Mouse (Mus musculus) cortical plate, adult 2 months (tissue): ENCODE data around the gene Mob3a. TPM values are rescaled to one million over a fixed set of nuclear protein-coding genes. Genes with fewer than 3 reads are reported as not detected.

Experiments used
- H3K27ac ChIP-seq: fragments of 200-500 bp; 2 replicates; pipeline ENCODE4 v1.5.1; 2012; ENCODE audit warnings: low read length, control low read depth, inconsistent platforms; ENCODE audit not compliant: insufficient read depth
- H3K4me1 ChIP-seq: fragments of 200-500 bp; 2 replicates; pipeline ENCODE4 v1.6.1; 2011; ENCODE audit warnings: low read length; ENCODE audit not compliant: control insufficient read depth, insufficient read depth
- H3K4me3 ChIP-seq: fragments of 200-500 bp; 2 replicates; pipeline ENCODE4 v1.5.1; 2011; ENCODE audit warnings: mild to moderate bottlenecking, low read length, control low read depth; ENCODE audit not compliant: insufficient read depth
- CTCF ChIP-seq: fragments of 200-500 bp; IDR thresholded peaks from 2 replicates; pipeline ENCODE4 v1.5.1; 2011; ENCODE audit warnings: mild to moderate bottlenecking, control low read depth, low read length; ENCODE audit not compliant: insufficient read depth; ENCODE audit errors: extremely low read depth
- POLR2A ChIP-seq: fragments of 200-500 bp; IDR thresholded peaks from 2 replicates; pipeline ENCODE4 v1.6.1; 2011; ENCODE audit warnings: mild to moderate bottlenecking, low read length, control low read depth; ENCODE audit not compliant: insufficient read depth; ENCODE audit errors: extremely low read depth
- polyA plus RNA-seq: library from polyadenylated mRNA; depleted of rRNA; stranded (reverse); fragments of >200 nt; gene quantifications from 2 replicates; pipeline ENCODE4 v1.2.3, GENCODE M21; 2012

Mob3a gene
- polyA plus RNA-seq, 1 experiment: 9.4 TPM

DNA sequence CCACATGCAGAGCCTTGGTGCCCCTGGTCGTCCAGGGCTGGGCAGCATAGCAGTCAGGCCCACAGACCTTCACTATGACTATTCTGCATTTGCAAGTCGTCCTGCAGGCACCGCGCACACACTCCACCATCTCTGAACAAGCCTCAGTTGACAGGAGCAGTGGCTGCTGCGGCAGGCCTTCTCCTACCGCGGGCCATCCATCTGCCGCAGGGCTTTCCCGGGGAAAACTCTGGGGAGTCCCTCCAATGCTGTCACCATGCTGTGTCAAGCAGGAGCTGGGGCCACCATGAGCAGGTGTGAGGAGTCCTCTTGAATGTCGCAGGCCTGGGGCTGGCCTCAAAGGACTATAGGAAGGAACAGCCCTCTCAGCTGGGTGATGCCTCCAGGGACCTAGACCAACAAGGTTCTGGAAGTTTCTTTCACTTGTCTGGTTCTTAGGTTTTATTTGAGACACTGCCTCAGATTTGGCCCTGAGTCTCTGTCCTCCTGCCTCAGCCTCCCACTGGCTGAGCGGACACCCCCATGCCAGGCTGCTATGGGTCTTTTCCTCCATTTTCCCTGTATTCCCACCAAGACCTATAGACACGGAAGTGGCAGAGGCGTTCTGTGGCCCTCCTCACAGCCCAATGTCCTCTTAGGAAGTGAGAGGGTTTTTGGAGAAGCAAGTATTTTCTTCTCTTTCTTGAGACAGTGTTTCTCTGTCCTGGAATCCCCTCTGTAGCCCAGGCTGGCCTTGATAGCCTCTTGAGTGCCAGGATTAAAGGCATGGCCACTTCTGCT lies 7.4 kb downstream of the Mob3a start:
- TF ChIP-seq POLR2A: no peak
- no peak for TF ChIP-seq CTCF
- no peak overlapping the region for H3K27ac ChIP-seq
- H3K4me1 ChIP-seq: no peaks in the 10 kb centered on the region
- H3K4me3 ChIP-seq: no peak overlapping the region

DNA sequence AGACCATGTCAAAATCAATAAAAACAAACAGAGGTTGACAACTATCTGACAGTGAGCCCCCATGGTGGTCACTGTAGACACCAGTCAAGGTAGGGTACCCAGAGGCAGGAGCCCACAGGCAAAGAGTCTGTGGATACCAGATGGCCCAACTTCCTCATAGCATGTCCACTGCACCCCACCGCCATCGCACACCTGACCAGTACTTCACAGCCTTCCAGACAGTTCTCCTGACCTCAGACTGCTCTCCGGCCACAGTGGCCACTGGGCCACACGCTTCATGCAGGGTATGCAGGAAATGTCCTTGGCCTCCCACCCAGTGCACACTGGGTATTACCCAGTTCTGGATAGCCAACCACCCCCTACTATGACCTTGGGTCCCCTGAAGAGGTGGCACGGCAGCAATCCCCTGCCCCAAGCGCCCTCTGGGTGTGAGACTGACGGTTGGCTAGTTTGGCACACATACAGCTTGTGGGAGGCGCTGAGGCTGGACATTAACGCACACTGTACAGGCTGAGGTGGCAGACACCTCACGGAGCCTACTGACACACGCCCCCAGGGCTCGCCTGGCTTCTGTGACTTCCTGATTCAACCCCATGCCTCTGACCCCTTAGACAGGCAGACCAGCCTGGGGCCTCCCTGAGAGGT lies 8.3 kb downstream of the Mob3a start:
- TF ChIP-seq CTCF (no peak), POLR2A (no peak)
- H3K27ac ChIP-seq: 0 out of 2 replicates have a peak overlapping the region, but pooled peaks have one; percentile 42
- H3K4me1 ChIP-seq: no peaks in the 10 kb centered on the region
- H3K4me3 ChIP-seq: no peak overlapping the region

DNA sequence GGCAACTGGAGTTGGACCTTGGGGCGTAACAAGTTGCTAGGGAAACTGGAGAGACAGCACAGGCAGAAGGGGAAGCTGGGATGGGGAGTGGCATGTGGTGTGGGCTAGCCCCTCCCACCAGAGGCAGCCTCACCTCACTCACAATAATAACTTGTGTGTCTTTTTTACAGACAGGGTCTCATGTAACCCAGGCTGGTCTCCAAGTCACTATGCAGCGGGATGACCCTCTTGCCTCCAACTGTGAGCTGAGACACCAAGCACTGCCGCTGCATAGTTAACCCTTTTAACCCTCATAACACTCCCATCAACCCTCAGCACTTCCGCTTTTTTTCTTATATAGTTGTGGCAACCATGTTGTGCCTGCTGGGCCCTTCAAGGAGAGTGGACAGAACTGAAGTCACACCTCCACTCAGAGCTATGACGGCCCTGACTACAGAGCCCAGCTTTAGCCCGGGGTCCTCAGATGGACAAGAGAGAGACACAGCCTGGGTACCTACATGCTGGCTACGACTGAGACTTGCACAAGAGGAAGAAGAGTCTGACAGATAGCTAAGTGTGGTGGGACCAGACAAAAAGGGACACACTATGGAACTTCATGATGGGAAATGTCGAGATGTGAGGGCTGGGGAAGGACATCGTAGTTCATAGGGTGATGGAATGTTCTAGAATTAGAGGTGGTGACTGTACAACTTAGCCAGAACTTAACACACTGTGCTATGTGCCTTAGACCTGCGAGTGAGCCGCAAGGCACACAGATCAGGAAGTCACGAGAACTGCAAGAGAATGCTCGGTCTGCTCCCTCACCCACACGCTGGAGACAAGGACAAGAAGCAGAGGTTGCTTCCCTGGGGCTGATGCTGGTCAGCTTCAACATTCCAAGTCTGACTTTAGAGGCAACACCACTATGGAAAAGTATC lies 9.3 kb downstream of the Mob3a start:
- Histone ChIP-seq H3K4me1 (no peaks in the 10 kb centered on the region), H3K27ac (no peak overlapping the region), H3K4me3 (no peak overlapping the region)
- no peak for TF ChIP-seq POLR2A
- no peak for TF ChIP-seq CTCF

DNA sequence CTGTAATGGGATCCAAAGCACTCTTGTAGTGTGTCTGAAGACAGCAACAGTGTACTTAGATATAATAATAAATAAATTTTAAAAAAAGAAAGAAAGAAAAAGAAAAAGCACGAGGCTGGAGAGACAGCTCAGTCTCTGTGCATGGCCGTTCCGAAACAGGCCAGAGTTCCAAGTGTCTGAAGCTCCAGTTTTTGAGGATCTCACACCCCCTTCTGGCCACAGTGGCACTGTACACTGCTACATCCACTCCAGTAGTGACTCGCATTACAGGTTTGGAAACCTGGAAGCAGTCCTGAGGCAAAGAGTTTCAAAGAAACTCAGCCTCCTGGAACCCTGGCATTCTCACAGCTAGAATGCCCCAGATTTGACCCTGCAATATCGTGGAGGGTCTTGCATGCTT lies 13.9 kb downstream of the Mob3a start:
- TF ChIP-seq POLR2A (no peak), CTCF (peak; percentile 71)
- Histone ChIP-seq H3K27ac (no peak overlapping the region), H3K4me1 (no peaks in the 10 kb centered on the region), H3K4me3 (no peak overlapping the region)

DNA sequence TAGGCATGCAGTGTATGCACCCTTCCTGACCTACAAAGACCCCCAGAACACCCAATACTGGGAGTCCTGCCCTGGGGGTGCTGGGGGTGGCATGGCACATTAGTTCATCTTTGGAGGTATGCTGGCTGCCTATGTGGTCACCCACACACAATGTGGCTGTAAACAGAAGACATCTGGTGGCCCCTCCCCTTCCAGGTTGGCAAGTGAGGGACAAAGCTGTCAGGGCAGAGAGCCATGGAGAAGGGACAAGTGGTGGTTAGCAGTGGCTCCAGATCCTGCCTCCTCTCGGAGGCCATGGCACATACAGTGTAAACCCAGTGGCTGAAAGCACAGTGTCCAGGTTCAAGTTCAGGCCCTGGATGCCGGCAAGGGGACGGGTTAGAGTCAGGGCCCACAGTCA lies 15.2 kb downstream of the Mob3a start:
- TF ChIP-seq POLR2A (no peak), CTCF (no peak)
- H3K4me1 ChIP-seq: no peaks in the 10 kb centered on the region
- H3K4me3 ChIP-seq: no peak overlapping the region
- no peak overlapping the region for H3K27ac ChIP-seq

DNA sequence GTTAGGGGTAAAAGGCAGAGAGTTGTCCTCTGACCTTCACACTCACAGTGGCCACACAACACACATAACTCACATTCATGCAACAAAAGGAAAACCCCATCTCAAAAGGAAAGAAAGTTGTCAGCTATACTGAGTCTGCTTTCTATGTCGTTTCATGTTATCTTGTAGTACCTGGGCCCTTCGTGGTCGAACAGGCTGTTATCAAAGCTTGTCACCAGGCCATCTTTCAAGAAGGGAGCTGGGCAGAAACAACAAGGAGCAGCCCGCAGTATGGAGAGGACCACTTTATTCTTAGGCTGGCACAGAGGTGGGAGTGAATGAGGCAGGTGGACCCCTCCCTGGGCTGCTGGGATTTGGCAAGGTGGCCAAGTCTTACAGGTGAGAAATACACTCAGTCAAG lies 16.8 kb downstream of the Mob3a start:
- TF ChIP-seq POLR2A (no peak), CTCF (no peak)
- H3K27ac ChIP-seq: no peak overlapping the region
- no peak overlapping the region for H3K4me3 ChIP-seq
- H3K4me1 ChIP-seq: no peaks in the 10 kb centered on the region

DNA sequence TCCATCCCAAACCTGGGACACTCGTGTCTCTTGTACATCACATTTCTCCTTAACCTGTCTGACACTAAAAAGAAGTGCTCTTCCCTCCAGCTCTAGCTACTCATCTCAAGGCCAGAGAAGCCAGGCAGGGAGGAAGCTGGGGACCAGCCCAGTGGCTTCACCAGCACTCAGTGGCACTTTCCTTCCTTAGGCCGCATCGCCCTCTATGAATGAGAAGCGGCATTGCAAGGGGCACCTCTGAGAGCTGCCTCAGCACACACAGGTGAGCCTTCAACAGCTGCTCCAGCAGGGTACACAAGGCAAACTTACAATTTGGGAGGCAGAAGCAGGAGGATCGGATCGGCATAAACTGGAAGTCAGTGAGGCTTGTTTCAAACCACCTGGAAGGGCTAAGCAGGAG lies 17.6 kb downstream of the Mob3a start:
- Histone ChIP-seq H3K4me1 (no peaks in the 10 kb centered on the region), H3K4me3 (no peak overlapping the region), H3K27ac (no peak overlapping the region)
- no peak for TF ChIP-seq POLR2A
- peak; percentile 74 for TF ChIP-seq CTCF

DNA sequence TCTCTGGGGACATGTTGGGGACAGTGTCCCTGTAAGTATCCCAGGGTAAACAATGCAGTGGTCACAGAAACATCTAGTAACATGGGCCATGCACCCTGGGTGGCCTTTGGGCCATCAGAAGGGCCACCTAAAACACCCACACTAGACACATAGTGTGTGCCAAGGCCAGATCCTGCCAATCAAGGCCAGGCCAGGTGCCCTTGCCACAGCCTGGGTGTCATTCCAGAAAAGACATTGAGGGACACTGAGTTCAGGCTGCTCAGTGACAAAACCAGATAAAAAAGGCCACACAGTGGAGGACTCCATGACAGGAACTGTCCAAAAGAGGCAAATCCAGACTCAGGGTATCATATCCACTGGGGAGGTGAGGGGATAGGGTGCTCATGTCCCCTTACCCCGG lies 18.1 kb downstream of the Mob3a start:
- no peak overlapping the region for H3K27ac ChIP-seq
- H3K4me3 ChIP-seq: no peak overlapping the region
- no peaks in the 10 kb centered on the region for H3K4me1 ChIP-seq
- TF ChIP-seq CTCF: no peak

DNA sequence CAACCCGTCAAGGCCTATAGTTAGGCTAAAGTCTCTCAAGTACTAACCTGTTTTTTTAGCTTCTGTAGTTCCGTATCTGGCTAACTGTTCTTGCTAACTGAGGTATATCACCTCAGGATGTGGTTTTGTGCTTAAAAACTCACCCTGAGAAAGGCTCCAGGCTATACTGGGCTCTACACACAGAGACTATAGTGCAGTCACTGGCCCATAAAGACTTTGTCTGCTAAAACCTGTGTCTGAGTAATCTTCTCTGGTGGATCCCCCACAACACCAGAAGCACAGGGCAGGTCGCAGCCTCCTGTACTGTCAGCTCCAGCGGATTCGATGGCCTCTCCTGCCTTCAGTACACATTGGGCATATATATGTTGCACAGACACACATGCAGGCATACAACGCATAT lies 19.8 kb downstream of the Mob3a start:
- TF ChIP-seq CTCF (no peak), POLR2A (no peak)
- peaks cover 6% of the 10 kb centered on the region for H3K4me1 ChIP-seq
- no peak overlapping the region for H3K27ac ChIP-seq
- H3K4me3 ChIP-seq: no peak overlapping the region

DNA sequence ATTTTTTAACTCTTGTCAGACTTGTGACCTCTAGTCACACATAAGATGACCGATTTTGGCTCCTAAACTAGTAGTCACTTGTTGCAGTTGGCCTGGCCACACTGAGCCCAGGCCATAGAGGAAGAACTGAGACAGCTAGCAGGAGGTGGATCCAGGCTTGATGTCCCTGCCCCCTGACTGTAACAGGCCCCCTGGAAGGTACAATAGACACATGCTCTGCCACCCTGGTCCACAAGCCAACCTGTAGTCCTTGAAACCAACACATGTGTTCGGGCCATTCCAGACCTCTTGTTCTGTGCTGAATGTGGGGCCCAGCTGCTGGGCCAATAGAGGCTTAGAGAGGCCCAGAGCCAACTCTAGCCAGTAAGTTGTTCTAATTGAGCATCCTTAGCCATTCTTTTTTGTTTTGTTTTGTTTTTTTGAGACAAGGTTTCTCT lies 21.5 kb downstream of the Mob3a start:
- TF ChIP-seq CTCF (no peak), POLR2A (no peak)
- Histone ChIP-seq H3K27ac (no peak overlapping the region), H3K4me1 (peaks cover 6% of the 10 kb centered on the region), H3K4me3 (no peak overlapping the region)
